Mouse (Mus musculus) bone marrow macrophage, adult 2 months (primary cell): ENCODE results near the gene Lrrc25. TPM values are rescaled to one million over a fixed set of nuclear protein-coding genes. Genes with fewer than 3 reads are reported as not detected.

Experiments used
- H3K27ac ChIP-seq: 2 replicates; pipeline ENCODE4 v1.5.1; 2012; ENCODE audit warnings: low read depth, low read length; ENCODE audit not compliant: insufficient read depth
- H3K4me1 ChIP-seq: 2 replicates; pipeline ENCODE4 v1.6.1; 2012; ENCODE audit warnings: low read length; ENCODE audit not compliant: control insufficient read depth, insufficient read depth
- H3K4me3 ChIP-seq: 2 replicates; pipeline ENCODE4 v1.5.1; 2012; ENCODE audit warnings: mild to moderate bottlenecking, low read length, moderate library complexity; ENCODE audit not compliant: insufficient read depth
- CTCF ChIP-seq: IDR thresholded peaks from 2 replicates; pipeline ENCODE4 v1.5.1; 2012; ENCODE audit warnings: low read depth, mild to moderate bottlenecking, low read length, moderate library complexity
- POLR2A ChIP-seq: IDR thresholded peaks from 2 replicates; pipeline ENCODE4 v1.6.1; 2012; ENCODE audit warnings: mild to moderate bottlenecking, low read depth, low read length, borderline replicate concordance
- polyA plus RNA-seq: library from polyadenylated mRNA; stranded (reverse); fragments of >200 nt; gene quantifications from 2 replicates; pipeline ENCODE4 v1.2.4, GENCODE M21; 2012; ENCODE audit not compliant: missing spikeins, insufficient read depth, insufficient read length

Gene Lrrc25
- polyA plus RNA-seq, 1 experiment: 197 TPM

- peak overlapping the region; percentile 76 for H3K27ac ChIP-seq
- H3K4me3 ChIP-seq: peak overlapping the region; percentile 84
- peaks cover 26% of the 10 kb centered on the region for H3K4me1 ChIP-seq
- TF ChIP-seq POLR2A: no peak
- no peak for TF ChIP-seq CTCF
Observed at GRCm38 (mm10) chr8:70607898-70608748, 7.8 kb upstream of the Lrrc25 start.

GRCm38 (mm10) chr8:70608749-70609367 lies 7.1 kb upstream of the Lrrc25 start, which contains the start of gene Ssbp4:
Ssbp4 (minus strand) TSS chr8:70608872.
- H3K4me3 ChIP-seq: peak within 1 kb of the TSS; percentile 84
- H3K4me1 ChIP-seq: peaks cover 34% of the 10 kb centered on the region
- TF ChIP-seq CTCF (no peak), POLR2A (no peak)
- H3K27ac ChIP-seq: peak within 1 kb of the TSS; percentile 99

GRCm38 (mm10) chr8:70609368-70609848 lies 6.5 kb upstream of the Lrrc25 start:
- Histone ChIP-seq H3K27ac (peak overlapping the region; percentile 99), H3K4me1 (peaks cover 38% of the 10 kb centered on the region), H3K4me3 (peak overlapping the region; percentile 84)
- TF ChIP-seq POLR2A: 0 out of 2 replicates have a peak, but pooled peaks have one; percentile 71
- TF ChIP-seq CTCF: no peak

GRCm38 (mm10) chr8:70609849-70610795 lies 5.8 kb upstream of the Lrrc25 start:
- Histone ChIP-seq H3K4me3 (peak overlapping the region; percentile 71), H3K27ac (peak overlapping the region; percentile 99), H3K4me1 (peaks cover 42% of the 10 kb centered on the region)
- TF ChIP-seq POLR2A (no peak; the same call in 1 of the 2 replicates), CTCF (no peak)

GRCm38 (mm10) chr8:70610796-70611771 lies 4.9 kb upstream of the Lrrc25 start:
- H3K4me1 ChIP-seq: peaks cover 41% of the 10 kb centered on the region
- H3K27ac ChIP-seq: peak overlapping the region; percentile 96
- peak overlapping the region; percentile 64 for H3K4me3 ChIP-seq
- TF ChIP-seq POLR2A (no peak), CTCF (peak; percentile 83)

- Histone ChIP-seq H3K4me3 (peak overlapping the region; percentile 64), H3K27ac (peak overlapping the region; percentile 96), H3K4me1 (peaks cover 33% of the 10 kb centered on the region)
- TF ChIP-seq CTCF: peak; percentile 77
- no peak for TF ChIP-seq POLR2A
Observed at GRCm38 (mm10) chr8:70611849-70612248, 4.1 kb upstream of the Lrrc25 start.

- no peak overlapping the region for H3K4me3 ChIP-seq
- no peak for TF ChIP-seq POLR2A
- no peak for TF ChIP-seq CTCF
- peaks cover 33% of the 10 kb centered on the region for H3K4me1 ChIP-seq
- H3K27ac ChIP-seq: peak overlapping the region; percentile 98
Observed at GRCm38 (mm10) chr8:70613763-70614162, 2.2 kb upstream of the Lrrc25 start.

GRCm38 (mm10) chr8:70614469-70614868 lies 1.5 kb upstream of the Lrrc25 start:
- Histone ChIP-seq H3K4me1 (peaks cover 30% of the 10 kb centered on the region), H3K4me3 (peak overlapping the region; percentile 40), H3K27ac (peak overlapping the region; percentile 98)
- TF ChIP-seq CTCF (no peak), POLR2A (no peak)

GRCm38 (mm10) chr8:70615281-70615680 lies 674 bp upstream of the Lrrc25 start:
- Histone ChIP-seq H3K27ac (peak overlapping the region; percentile 98), H3K4me1 (peaks cover 35% of the 10 kb centered on the region), H3K4me3 (peak overlapping the region; percentile 72)
- TF ChIP-seq CTCF (no peak), POLR2A (no peak)
